Mouse (Mus musculus) heart, embryonic 15.5 days (tissue): ENCODE measurements around the gene Nsun4. TPM values are rescaled to one million over a fixed set of nuclear protein-coding genes. Genes with fewer than 3 reads are reported as not detected.
A peak's percentile ranks its signal among the peaks of the same experiment; 100 is the strongest.

Experiments used
- ATAC-seq: fragments of 200-750 bp; cut with Nextera tagmentation; replicated peaks from 2 replicates; pipeline ENCODE4 v1.8.0; 2017; ENCODE audit warnings: low read depth, moderate TSS enrichment; ENCODE audit not compliant: insufficient number of reproducible peaks, insufficient read depth, low FRiP score
- H3K27ac ChIP-seq: fragments of 300-500 bp; sonication (generic); 2 replicates; pipeline ENCODE4 v1.5.1; 2015; ENCODE audit warnings: mild to moderate bottlenecking, inconsistent platforms
- H3K27me3 ChIP-seq: fragments of 300-500 bp; sonication (generic); 2 replicates; pipeline ENCODE4 v1.6.1; 2015; ENCODE audit warnings: inconsistent platforms
- H3K36me3 ChIP-seq: fragments of 300-500 bp; sonication (generic); 2 replicates; pipeline ENCODE4 v1.6.1; 2015; ENCODE audit warnings: mild to moderate bottlenecking, inconsistent platforms
- H3K4me1 ChIP-seq: fragments of 300-500 bp; sonication (generic); replicated peaks from 2 replicates; pipeline ENCODE4 v1.6.1; 2015; ENCODE audit warnings: inconsistent platforms
- H3K4me2 ChIP-seq: fragments of 300-500 bp; sonication (generic); 2 replicates; pipeline ENCODE4 v1.6.1; 2015; ENCODE audit warnings: inconsistent platforms, mild to moderate bottlenecking, moderate library complexity
- H3K4me3 ChIP-seq: fragments of 300-500 bp; sonication (generic); 2 replicates; pipeline ENCODE4 v1.5.1; 2015; ENCODE audit warnings: mild to moderate bottlenecking, inconsistent platforms
- H3K9ac ChIP-seq: fragments of 300-500 bp; sonication (generic); 2 replicates; pipeline ENCODE4 v1.6.1; 2015; ENCODE audit warnings: mild to moderate bottlenecking, inconsistent platforms
- H3K9me3 ChIP-seq: fragments of 300-500 bp; sonication (generic); replicated peaks from 2 replicates; pipeline ENCODE4 v1.6.1; 2016; ENCODE audit warnings: inconsistent platforms
- WGBS: fragments of 180-500 bp; shearing (Covaris S2); methylation state at CpG from one replicate; pipeline ENCODE4 v1.1.7; 2015; ENCODE audit warnings: mixed read lengths; 5-methylcytosine and 5-hydroxymethylcytosine counted together
- polyA plus RNA-seq: library from polyadenylated mRNA; unstranded; fragments of >200 nt; fragmentation: Nextera tagmentation; extraction: Ambion mirVana; gene quantifications from 2 replicates; pipeline ENCODE4 v1.2.1, GENCODE M21; 2015

Nsun4 gene
- polyA plus RNA-seq, 1 experiment from 2014 or later: 26.3 TPM

DNA sequence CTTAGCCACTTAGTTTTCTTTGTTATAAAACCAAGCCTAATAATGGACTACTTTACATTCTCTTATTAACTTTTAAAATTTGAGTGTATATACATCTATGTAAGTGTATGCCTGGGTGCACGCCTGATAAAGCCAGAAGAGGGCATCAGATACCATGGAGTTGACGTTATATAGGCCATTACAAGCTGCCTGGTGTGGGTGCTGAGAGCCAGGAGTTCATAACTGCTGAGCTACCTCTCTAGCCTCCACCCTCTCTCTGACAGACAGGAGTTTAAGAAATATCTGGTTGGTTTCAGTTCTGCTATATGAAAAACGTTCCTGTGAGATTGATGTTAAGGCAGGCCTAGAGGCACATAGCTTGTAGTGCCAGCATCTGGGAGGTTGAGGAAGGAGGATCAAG lies 11.5 kb downstream of the Nsun4 start:
- ATAC-seq: no peak
- H3K27ac ChIP-seq: no peak overlapping the region
- no peak overlapping the region for H3K4me3 ChIP-seq
- H3K4me1 ChIP-seq: no peaks in the 10 kb centered on the region
- H3K4me2 ChIP-seq: no peak overlapping the region
- H3K36me3 ChIP-seq: peaks cover 47% of the 10 kb centered on the region
- no peaks in the 10 kb centered on the region for H3K27me3 ChIP-seq
- no peak overlapping the region for H3K9ac ChIP-seq
- 71% methylated on average over 3 of the region's 3 CpGs for WGBS
- H3K9me3 ChIP-seq: no peaks in the 10 kb centered on the region

GRCm38 (mm10) chr4:116040466-116040865 lies 13.2 kb downstream of the Nsun4 start:
- H3K36me3 ChIP-seq: peaks cover 47% of the 10 kb centered on the region
- no peaks in the 10 kb centered on the region for H3K9me3 ChIP-seq
- no peak overlapping the region for H3K4me3 ChIP-seq
- 88% methylated on average over 2 of the region's 2 CpGs for WGBS
- no peak overlapping the region for H3K9ac ChIP-seq
- H3K27me3 ChIP-seq: no peaks in the 10 kb centered on the region
- no peak for ATAC-seq
- no peak overlapping the region for H3K27ac ChIP-seq
- no peaks in the 10 kb centered on the region for H3K4me1 ChIP-seq
- H3K4me2 ChIP-seq: no peak overlapping the region

GRCm38 (mm10) chr4:116033374-116033773 lies 20.3 kb downstream of the Nsun4 start:
- Histone ChIP-seq H3K4me3 (no peak overlapping the region), H3K27me3 (no peaks in the 10 kb centered on the region), H3K4me1 (no peaks in the 10 kb centered on the region), H3K27ac (no peak overlapping the region), H3K36me3 (peaks cover 18% of the 10 kb centered on the region), H3K9ac (no peak overlapping the region), H3K4me2 (no peak overlapping the region), H3K9me3 (no peaks in the 10 kb centered on the region)
- 86% methylated on average over 5 of the region's 5 CpGs for WGBS
- ATAC-seq: no peak

DNA sequence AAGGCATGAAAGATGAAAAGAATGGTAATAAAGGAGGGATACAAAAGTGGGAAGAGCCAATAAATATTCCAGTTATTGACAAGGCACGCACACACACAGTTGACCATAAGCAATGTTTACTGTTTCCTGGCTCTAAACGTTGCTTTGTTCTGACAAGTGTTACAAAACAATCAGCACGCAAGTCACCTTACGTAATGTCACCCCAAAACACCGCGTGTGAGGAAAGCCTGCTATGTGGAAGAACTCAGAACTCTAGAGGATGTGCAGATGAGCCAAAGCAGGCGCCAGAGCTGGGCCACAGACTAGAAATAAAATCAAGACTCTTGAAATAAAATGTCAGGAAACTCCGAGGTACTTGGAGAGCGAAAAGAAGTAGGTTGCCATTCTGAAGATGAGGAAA lies 20.8 kb downstream of the Nsun4 start:
- no peak for ATAC-seq
- Histone ChIP-seq H3K36me3 (peaks cover 16% of the 10 kb centered on the region), H3K9ac (no peak overlapping the region), H3K4me3 (no peak overlapping the region), H3K9me3 (no peaks in the 10 kb centered on the region), H3K27me3 (no peaks in the 10 kb centered on the region), H3K4me2 (no peak overlapping the region), H3K4me1 (no peaks in the 10 kb centered on the region), H3K27ac (no peak overlapping the region)
- 88% methylated on average over 9 of the region's 9 CpGs for WGBS

- WGBS: 11% methylated on average over 18 of the region's 18 CpGs
- peaks cover 56% of the 10 kb centered on the region for H3K27me3 ChIP-seq
- H3K27ac ChIP-seq: no peak within 1 kb of the TSS
Measured at GRCm38 (mm10) chr4:116017902-116018746, 35.6 kb downstream of the Nsun4 start, which contains the start of gene Faah. Faah (minus strand) TSS chr4:116017926.

DNA sequence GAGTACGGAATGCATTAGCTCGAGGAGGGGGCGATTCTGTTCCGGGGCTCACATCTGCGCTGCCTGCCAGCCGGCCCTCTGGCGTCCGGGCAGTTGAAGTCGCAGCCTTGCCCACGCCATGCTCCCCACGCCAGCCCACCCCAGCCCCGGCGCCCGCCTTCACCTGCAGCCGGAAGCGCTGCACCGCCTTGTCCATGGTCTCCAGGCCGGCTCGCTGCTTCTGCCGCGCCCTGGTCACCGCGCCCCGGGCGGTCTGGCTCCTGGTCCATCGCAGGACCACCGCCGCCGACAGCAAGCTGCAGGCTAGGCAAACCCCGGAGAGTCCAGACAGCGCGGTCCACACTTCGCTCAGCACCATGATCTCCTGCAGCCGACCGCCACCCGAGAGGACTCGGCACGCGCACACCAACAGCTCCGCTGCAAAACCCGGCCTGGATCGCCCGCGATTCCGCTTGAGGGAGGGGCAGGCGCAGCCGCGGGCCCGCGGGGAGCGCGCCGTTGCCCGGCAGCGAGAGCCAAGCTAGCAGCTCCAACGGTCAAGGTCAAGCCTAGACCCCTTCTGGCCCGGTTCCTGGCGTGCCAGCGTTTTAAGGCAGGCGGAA lies 36.3 kb downstream of the Nsun4 start:
- H3K9me3 ChIP-seq: no peaks in the 10 kb centered on the region
- peak; percentile 74 for ATAC-seq
- H3K9ac ChIP-seq: peak overlapping the region; percentile 48
- under 1% methylated on average over 57 of the region's 60 CpGs for WGBS
- peak overlapping the region; percentile 89 for H3K4me2 ChIP-seq
- peaks cover 56% of the 10 kb centered on the region for H3K27me3 ChIP-seq
- H3K27ac ChIP-seq: no peak overlapping the region
- H3K4me3 ChIP-seq: peak overlapping the region; percentile 63
- H3K36me3 ChIP-seq: no peaks in the 10 kb centered on the region
- H3K4me1 ChIP-seq: peaks cover 13% of the 10 kb centered on the region

More at GRCm38 (mm10) chr4:116017902-116018746, 35.6 kb downstream of the Nsun4 start, which contains the start of gene Faah:
- Histone ChIP-seq H3K4me1 (peaks cover 13% of the 10 kb centered on the region), H3K4me2 (peak within 1 kb of the TSS; percentile 89), H3K9me3 (no peaks in the 10 kb centered on the region), H3K4me3 (peak within 1 kb of the TSS; percentile 63), H3K9ac (peak within 1 kb of the TSS; percentile 48), H3K36me3 (no peaks in the 10 kb centered on the region)
- no peak for ATAC-seq

GRCm38 (mm10) chr4:116016862-116017299 lies 36.8 kb downstream of the Nsun4 start:
- Histone ChIP-seq H3K4me3 (peak overlapping the region; percentile 63), H3K4me2 (peak overlapping the region; percentile 89), H3K4me1 (peaks cover 13% of the 10 kb centered on the region), H3K9me3 (no peaks in the 10 kb centered on the region), H3K27ac (no peak overlapping the region), H3K27me3 (peaks cover 60% of the 10 kb centered on the region), H3K36me3 (no peaks in the 10 kb centered on the region), H3K9ac (peak overlapping the region; percentile 48)
- no peak for ATAC-seq
- WGBS: 12% methylated on average over 16 of the region's 16 CpGs

DNA sequence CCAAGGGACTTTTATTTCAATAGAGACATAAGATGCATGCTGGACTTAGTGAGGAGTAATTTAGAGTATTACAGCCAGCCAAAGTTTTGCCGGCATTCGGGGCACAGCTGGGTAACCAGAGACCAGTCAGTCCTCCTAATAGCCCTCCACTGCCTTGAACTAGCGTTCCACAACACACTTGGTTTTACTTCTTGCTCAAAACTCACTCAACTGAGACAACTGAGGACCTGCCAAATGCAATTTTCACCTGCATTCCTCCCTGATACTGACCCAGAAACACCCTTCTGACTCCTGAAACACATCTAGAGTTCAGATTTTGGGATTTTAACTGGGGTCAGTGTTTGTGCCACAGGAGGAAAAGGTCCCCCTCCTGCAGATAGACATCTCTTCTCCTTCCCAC lies 37.3 kb downstream of the Nsun4 start:
- Histone ChIP-seq H3K27me3 (peaks cover 65% of the 10 kb centered on the region), H3K36me3 (no peaks in the 10 kb centered on the region), H3K4me2 (peak overlapping the region; percentile 89), H3K9ac (no peak overlapping the region), H3K9me3 (no peaks in the 10 kb centered on the region), H3K27ac (no peak overlapping the region), H3K4me1 (peaks cover 13% of the 10 kb centered on the region), H3K4me3 (peak overlapping the region; percentile 63; the same call in 1 of the 2 replicates)
- WGBS: 56% methylated on average over 3 of the region's 3 CpGs
- no peak for ATAC-seq

GRCm38 (mm10) chr4:116015996-116016395 lies 37.7 kb downstream of the Nsun4 start:
- H3K4me2 ChIP-seq: no peak overlapping the region
- peaks cover 13% of the 10 kb centered on the region for H3K4me1 ChIP-seq
- no peaks in the 10 kb centered on the region for H3K9me3 ChIP-seq
- H3K36me3 ChIP-seq: no peaks in the 10 kb centered on the region
- no peak overlapping the region for H3K4me3 ChIP-seq
- H3K27ac ChIP-seq: no peak overlapping the region
- H3K27me3 ChIP-seq: peaks cover 66% of the 10 kb centered on the region
- no peak overlapping the region for H3K9ac ChIP-seq
- ATAC-seq: no peak
- 65% methylated on average over 8 of the region's 8 CpGs for WGBS

- Histone ChIP-seq H3K4me2 (no peak overlapping the region), H3K27me3 (peaks cover 66% of the 10 kb centered on the region), H3K27ac (no peak overlapping the region), H3K4me3 (no peak overlapping the region), H3K4me1 (peaks cover 13% of the 10 kb centered on the region), H3K9me3 (no peaks in the 10 kb centered on the region), H3K9ac (no peak overlapping the region), H3K36me3 (no peaks in the 10 kb centered on the region)
- ATAC-seq: no peak
- 81% methylated on average over 5 of the region's 5 CpGs for WGBS
Measured at GRCm38 (mm10) chr4:116015502-116015901, 38.2 kb downstream of the Nsun4 start.

DNA sequence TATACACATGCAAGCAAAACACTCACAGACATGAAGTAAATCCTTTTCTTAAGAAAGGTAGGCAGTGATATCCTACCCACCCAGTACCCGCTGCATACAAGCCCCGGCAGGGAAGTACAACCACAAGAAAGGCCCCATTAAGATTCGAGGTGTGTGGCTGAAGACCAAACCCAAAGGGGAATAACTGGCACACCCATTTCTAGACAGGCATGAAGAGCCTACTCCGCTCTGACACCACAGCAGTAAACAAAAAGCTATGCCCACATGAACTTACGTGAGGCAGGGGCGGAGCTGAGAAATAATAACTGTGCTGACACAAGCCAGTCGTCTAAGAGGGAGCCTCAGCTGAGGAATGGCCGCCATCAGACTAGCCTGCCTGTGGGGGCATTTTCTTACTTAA lies 43.5 kb downstream of the Nsun4 start:
- no peaks in the 10 kb centered on the region for H3K9me3 ChIP-seq
- no peak overlapping the region for H3K9ac ChIP-seq
- H3K4me1 ChIP-seq: peaks cover 8% of the 10 kb centered on the region
- H3K36me3 ChIP-seq: no peaks in the 10 kb centered on the region
- ATAC-seq: no peak
- 71% methylated on average over 8 of the region's 8 CpGs for WGBS
- no peak overlapping the region for H3K4me2 ChIP-seq
- H3K27ac ChIP-seq: no peak overlapping the region
- H3K4me3 ChIP-seq: no peak overlapping the region
- peaks cover 22% of the 10 kb centered on the region for H3K27me3 ChIP-seq
